Mouse (Mus musculus) central nervous system, embryonic 18 days (tissue): ENCODE measurements around the gene Sprr2a1. TPM values are rescaled to one million over a fixed set of nuclear protein-coding genes. Genes with fewer than 3 reads are reported as not detected.

ENCODE experiments used
- polyA plus RNA-seq: library from polyadenylated mRNA; depleted of rRNA; stranded (reverse); fragments of >200 nt; gene quantifications from 2 replicates; pipeline ENCODE4 v1.2.3, GENCODE M21; 2012; rRNA removed

Gene Sprr2a1
- polyA plus RNA-seq: not detected in 2 replicates

GRCm38 (mm10) chr3:92215569-92215968 lies at the start of gene Sprr2a1, which contains the start of gene Sprr2a2:
Gene Sprr2a1 (plus strand): TSS chr3:92215799.
Gene Sprr2a2 (plus strand): TSS chr3:92215920.

Other genes with a start within 250 kb of the Sprr2a1 start
- not detected in 2 replicates for gene Pglyrp3, start 201.2 kb upstream of the Sprr2a1 start, polyA plus RNA-seq
- 8.1 and 11.7 TPM in 2 replicates for gene Lor, start 132.7 kb upstream of the Sprr2a1 start, polyA plus RNA-seq
- gene Prr9, start 91.9 kb upstream of the Sprr2a1 start, polyA plus RNA-seq: not detected in 2 replicates
- not detected in 2 replicates for gene Lelp1, start 73.1 kb upstream of the Sprr2a1 start, polyA plus RNA-seq
- 0.68 and 2.1 TPM in 2 replicates for gene Sprr2a2, start 121 bp downstream of the Sprr2a1 start, polyA plus RNA-seq
- gene Sprr2a3, start 69.6 kb downstream of the Sprr2a1 start, polyA plus RNA-seq: 0.12 TPM in 1 of 2 replicates, not detected in the other
- gene Sprr2b, start 100.8 kb downstream of the Sprr2a1 start, polyA plus RNA-seq: not detected in 2 replicates
- gene Sprr2d, start 123.3 kb downstream of the Sprr2a1 start, polyA plus RNA-seq: 0.83 TPM in 1 of 2 replicates, not detected in the other
- not detected in 2 replicates for gene Sprr2e, start 136.3 kb downstream of the Sprr2a1 start, polyA plus RNA-seq
- not detected in 2 replicates for gene Sprr2f, start 149.4 kb downstream of the Sprr2a1 start, polyA plus RNA-seq
- gene Sprr2h, start 169.9 kb downstream of the Sprr2a1 start, polyA plus RNA-seq: 0.88 TPM in 1 of 2 replicates, not detected in the other
- gene Sprr2i, start 192.2 kb downstream of the Sprr2a1 start, polyA plus RNA-seq: 0.30 TPM in 1 of 2 replicates, not detected in the other
- not detected in 2 replicates for gene Sprr2j-ps, start 202.3 kb downstream of the Sprr2a1 start, polyA plus RNA-seq
- gene Gm9774, start 213.6 kb downstream of the Sprr2a1 start, polyA plus RNA-seq: 3.7 and 6.2 TPM in 2 replicates
- gene Sprr2k, start 216.8 kb downstream of the Sprr2a1 start, polyA plus RNA-seq: not detected in 2 replicates
- gene Sprr1b, start 223.0 kb downstream of the Sprr2a1 start, polyA plus RNA-seq: not detected in 2 replicates
- gene Sprr3, start 242.9 kb downstream of the Sprr2a1 start, polyA plus RNA-seq: not detected in 2 replicates